Mouse (Mus musculus): Measurements from ENCODE around the gene Scfd2.

GRCm38 (mm10) chr5:74527025-74527424, 4.5 kb downstream of the Scfd2 start:
- no peak for TF ChIP-seq TAL1 (IDR thresholded peaks at IDR 0.05; ENCODE audit: low read length)
- TF ChIP-seq GATA1 (IDR thresholded peaks at IDR 0.05; ENCODE audit: low read length), result no peak

Data from erythroblast, embryonic 14.5 days (primary cell).